Mouse (Mus musculus): ENCODE results near the gene Dctpp1. TPM values are rescaled to one million over a fixed set of nuclear protein-coding genes. Genes with fewer than 3 reads are reported as not detected.

Dctpp1 gene
- total RNA-seq, 2 experiments from 2014 or later: 63.5 to 68.3 TPM

GRCm38 (mm10) chr7:127232622-127233367 lies 27.7 kb downstream of the Dctpp1 start, which contains the start of the genes Zfp553 and Sept1:
Zfp553 (plus strand) TSS chr7:127233061.
Sept1 (minus strand) TSS chr7:127233130.
- DNase-seq (ENCODE audit: low spot score in 2 of 2): peak; percentile 68 to 71

- DNase-seq (ENCODE audit: low spot score in 2 of 2): no peak
Measured at GRCm38 (mm10) chr7:127231826-127232621, 28.5 kb downstream of the Dctpp1 start.

- no peak for DNase-seq (ENCODE audit: low spot score in 2 of 2)
Measured at GRCm38 (mm10) chr7:127231376-127231775, 29.1 kb downstream of the Dctpp1 start.

DNA sequence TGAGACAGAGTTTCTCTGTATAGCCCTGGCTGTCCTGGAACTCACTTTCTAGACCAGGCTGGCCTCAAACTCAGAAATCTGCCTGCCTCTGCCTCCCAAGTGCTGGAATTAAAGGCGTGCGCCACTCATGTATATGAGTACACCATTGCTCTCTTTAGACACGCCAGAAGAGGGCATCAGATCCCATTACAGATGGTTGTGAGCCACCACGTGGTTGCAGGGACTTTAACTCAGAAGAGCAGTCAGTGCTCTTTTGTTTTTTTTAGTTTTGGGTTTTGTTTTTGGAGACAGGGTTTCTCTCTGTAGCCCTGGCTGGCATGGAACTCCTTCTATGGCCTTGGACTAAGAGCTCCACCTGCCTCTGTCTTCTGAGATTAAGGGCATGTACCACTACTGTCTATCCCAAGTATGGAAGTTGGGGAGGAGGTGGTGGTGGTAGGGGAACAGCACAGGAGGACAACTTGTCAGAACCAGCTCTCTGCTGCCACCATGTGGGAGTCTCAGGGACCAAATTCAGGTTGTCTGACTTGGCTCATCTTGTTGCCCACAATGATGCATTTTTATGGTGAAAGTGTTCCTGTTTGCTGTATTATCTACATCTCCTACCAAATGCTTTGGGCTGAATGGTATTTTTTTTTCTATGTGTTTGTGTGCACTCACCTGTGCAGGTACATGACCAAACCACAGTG lies 31.8 kb downstream of the Dctpp1 start:
- peak; percentile 57 to 68 for DNase-seq (ENCODE audit: low spot score in 2 of 2)

- DNase-seq (ENCODE audit: low spot score in 2 of 2): no peak
Measured at GRCm38 (mm10) chr7:127225147-127225995, 35.1 kb downstream of the Dctpp1 start.

GRCm38 (mm10) chr7:127224616-127225015 lies 35.9 kb downstream of the Dctpp1 start:
- DNase-seq (ENCODE audit: low spot score in 2 of 2): no peak

- no peak for DNase-seq (ENCODE audit: low spot score in 2 of 2)
Measured at GRCm38 (mm10) chr7:127223515-127224478, 36.7 kb downstream of the Dctpp1 start.

DNA sequence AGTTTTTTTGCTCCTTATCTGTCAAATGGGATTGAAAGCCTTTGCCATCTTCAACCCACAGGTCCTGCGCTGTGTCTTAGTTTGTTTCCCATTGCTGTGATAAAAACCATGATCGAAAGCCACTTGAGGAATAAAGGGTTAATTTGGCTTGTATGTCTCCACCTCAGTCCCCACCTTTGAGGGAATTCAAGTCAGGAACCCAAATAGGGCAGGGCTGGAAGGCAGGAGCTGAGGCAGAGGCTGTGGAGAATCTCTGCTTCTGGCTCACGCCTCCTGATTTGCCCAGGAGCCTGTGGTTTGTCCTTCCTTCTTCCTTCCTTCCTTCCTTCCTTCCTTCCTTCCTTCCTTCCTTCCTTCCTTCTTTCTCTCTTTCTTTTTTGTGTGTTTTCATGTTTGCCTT lies 37.4 kb downstream of the Dctpp1 start:
- no peak for DNase-seq (ENCODE audit: low spot score in 2 of 2)

- no peak for DNase-seq (ENCODE audit: low spot score in 2 of 2)
Measured at GRCm38 (mm10) chr7:127220440-127220839, 40.1 kb downstream of the Dctpp1 start.

DNA sequence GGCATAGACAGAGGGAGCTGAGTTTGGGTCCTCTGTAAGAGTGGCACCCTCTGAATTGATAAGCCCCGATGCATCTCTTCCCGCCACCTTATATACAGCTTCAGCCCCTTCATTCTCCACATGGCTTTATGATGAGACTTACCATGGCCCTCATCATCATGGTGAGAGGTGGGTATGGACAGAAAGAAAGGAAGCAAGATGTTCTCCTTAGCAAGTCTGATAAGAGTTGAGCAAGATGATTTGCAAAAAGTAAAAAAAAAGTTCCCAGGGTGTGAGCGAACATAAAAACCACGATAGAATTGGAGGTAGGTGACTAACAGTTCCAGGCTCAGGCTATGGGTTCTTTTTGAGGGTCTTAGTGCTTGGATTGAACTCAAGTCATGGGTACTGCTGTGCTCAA lies 41.8 kb downstream of the Dctpp1 start:
- DNase-seq (ENCODE audit: low spot score in 2 of 2): no peak

- DNase-seq (ENCODE audit: low spot score in 2 of 2): no peak
Measured at GRCm38 (mm10) chr7:127217901-127218642, 42.4 kb downstream of the Dctpp1 start.

GRCm38 (mm10) chr7:127217475-127217874 lies 43.0 kb downstream of the Dctpp1 start:
- DNase-seq (ENCODE audit: low spot score in 2 of 2): no peak

DNA sequence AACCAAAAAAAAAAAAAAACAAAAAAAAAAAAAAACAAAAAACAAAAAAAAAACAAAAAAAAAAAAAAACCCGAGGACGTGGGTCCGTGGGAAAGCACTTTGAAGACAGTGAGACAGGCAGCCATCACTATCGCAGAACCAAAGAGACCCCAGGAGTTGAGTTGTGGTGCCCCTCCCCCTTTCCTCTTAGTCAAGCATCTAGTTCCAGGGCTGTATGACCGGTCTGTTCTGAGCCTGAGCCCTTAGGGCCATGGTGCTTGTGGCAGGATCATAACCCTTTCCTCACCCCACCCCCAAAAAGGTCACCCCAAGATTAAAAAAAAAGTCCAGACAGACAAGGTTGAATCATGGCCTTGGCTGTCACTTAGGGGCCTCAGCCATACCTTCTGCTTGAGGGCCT lies 44.2 kb downstream of the Dctpp1 start:
- no peak for DNase-seq (ENCODE audit: low spot score in 2 of 2)

GRCm38 (mm10) chr7:127214981-127215871 lies 45.3 kb downstream of the Dctpp1 start:
- DNase-seq (ENCODE audit: low spot score in 2 of 2): peak in 1 of 2 experiments; percentile 43

DNA sequence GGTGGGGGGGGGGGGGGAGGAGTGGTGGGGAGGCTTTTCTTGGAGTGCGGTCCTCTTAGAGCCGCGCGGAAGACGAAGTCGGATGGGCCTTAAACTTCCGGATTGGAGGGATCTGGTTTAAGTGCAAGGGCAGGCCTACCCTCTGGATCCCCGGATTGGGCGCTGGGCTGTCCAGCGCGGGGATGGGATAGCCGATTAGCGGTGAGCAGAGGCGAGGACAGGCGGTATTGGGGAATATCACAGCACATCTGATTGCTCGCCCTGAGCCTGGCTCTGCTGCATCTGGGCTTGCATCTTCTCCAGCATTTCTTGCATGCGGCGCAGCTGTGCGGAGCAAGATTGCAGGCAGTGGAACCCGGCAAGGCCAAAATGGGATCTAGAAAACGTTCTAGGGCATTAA lies 46.0 kb downstream of the Dctpp1 start:
- DNase-seq (ENCODE audit: low spot score in 2 of 2): no peak

GRCm38 (mm10) chr7:127213930-127214329 lies 46.6 kb downstream of the Dctpp1 start:
- no peak for DNase-seq (ENCODE audit: low spot score in 2 of 2)

DNA sequence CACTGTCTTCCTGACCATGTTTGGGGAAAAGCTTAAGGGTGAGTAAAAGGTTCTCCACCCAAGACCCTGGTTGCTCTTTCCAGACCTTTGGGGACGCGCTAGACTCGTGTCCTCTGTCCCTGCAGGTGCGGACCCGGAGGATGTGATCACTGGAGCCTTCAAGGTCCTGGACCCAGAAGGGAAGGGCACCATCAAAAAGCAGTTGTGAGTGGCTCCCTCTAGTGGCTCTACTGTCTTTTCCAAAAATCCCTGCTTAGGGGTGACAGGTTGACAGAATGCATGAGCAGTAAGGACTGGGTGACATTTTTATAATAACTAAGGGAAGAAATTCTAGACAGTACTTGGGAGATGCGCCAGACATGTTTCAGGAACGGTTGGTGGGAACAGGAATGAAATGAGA lies 47.0 kb downstream of the Dctpp1 start:
- no peak for DNase-seq (ENCODE audit: low spot score in 2 of 2)

Data from adrenal gland, postnatal 4 days (tissue).